Mouse (Mus musculus): ENCODE results near the gene Eefsec. TPM values are rescaled to one million over a fixed set of nuclear protein-coding genes. Genes with fewer than 3 reads are reported as not detected.

The Eefsec gene
- polyA plus RNA-seq, 1 experiment from 2014 or later: 48.2 TPM

DNA sequence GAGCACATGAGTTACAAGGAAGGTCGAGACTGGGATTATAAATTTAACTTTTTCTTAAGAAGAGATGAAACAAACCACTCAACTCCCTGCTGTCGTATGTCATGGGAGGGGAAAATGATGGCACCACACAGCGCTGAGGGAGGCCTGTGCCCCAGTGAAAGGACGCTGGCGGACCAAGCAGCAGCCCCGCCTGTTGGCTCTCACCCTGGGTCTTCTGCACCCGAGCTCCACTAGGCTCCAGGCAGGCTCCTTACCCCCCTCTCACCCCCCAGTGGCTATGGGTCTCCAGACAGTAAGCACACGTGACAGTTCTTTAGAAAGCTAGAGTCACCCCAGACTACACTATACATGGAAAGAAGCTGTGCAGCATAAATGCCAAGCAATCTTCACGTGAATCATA lies 132.4 kb downstream of the Eefsec start:
- Histone ChIP-seq H3K36me3 (ENCODE audit: insufficient read depth) (no peaks in the 10 kb centered on the region), H3K9me3 (ENCODE audit: low read depth, low read length) (no peaks in the 10 kb centered on the region), H3K4me1 (ENCODE audit: insufficient read depth) (no peaks in the 10 kb centered on the region), H3K4me2 (no peak overlapping the region), H3K9ac (no peak overlapping the region), H3K27ac (ENCODE audit: low read depth) (no peak overlapping the region), H3K4me3 (ENCODE audit: low read depth, low read length) (no peak overlapping the region), H3K27me3 (ENCODE audit: insufficient read depth, low read length) (no peaks in the 10 kb centered on the region)
- 67% methylated on average over 9 of the region's 9 CpGs for WGBS
- ATAC-seq (ENCODE audit: insufficient read depth) (no peak), DNase-seq (no peak)
- no peak for TF ChIP-seq CTCF (IDR thresholded peaks at IDR 0.05; ENCODE audit: low read depth)

GRCm38 (mm10) chr6:88311593-88311992 lies 134.7 kb downstream of the Eefsec start:
- Histone ChIP-seq H3K4me3 (ENCODE audit: low read depth, low read length) (no peak overlapping the region), H3K4me2 (no peak overlapping the region), H3K4me1 (ENCODE audit: insufficient read depth) (no peaks in the 10 kb centered on the region), H3K9ac (no peak overlapping the region), H3K36me3 (ENCODE audit: insufficient read depth) (0 out of 2 replicates have a peak, but pooled peaks cover 3% of the 10 kb centered on the region), H3K9me3 (ENCODE audit: low read depth, low read length) (no peaks in the 10 kb centered on the region), H3K27ac (ENCODE audit: low read depth) (no peak overlapping the region), H3K27me3 (ENCODE audit: insufficient read depth, low read length) (no peaks in the 10 kb centered on the region)
- no peak for TF ChIP-seq CTCF (IDR thresholded peaks at IDR 0.05; ENCODE audit: low read depth)
- ATAC-seq (ENCODE audit: insufficient read depth) (no peak), DNase-seq (no peak)
- WGBS: 81% methylated on average over 10 of the region's 10 CpGs

- Histone ChIP-seq H3K4me1 (ENCODE audit: insufficient read depth) (no peaks in the 10 kb centered on the region), H3K27me3 (ENCODE audit: insufficient read depth, low read length) (no peaks in the 10 kb centered on the region), H3K9me3 (ENCODE audit: low read depth, low read length) (no peaks in the 10 kb centered on the region), H3K9ac (no peak overlapping the region), H3K4me2 (no peak overlapping the region), H3K4me3 (ENCODE audit: low read depth, low read length) (no peak overlapping the region), H3K36me3 (ENCODE audit: insufficient read depth) (0 out of 2 replicates have a peak, but pooled peaks cover 3% of the 10 kb centered on the region), H3K27ac (ENCODE audit: low read depth) (no peak overlapping the region)
- no peak for TF ChIP-seq CTCF (IDR thresholded peaks at IDR 0.05; ENCODE audit: low read depth)
- no peak for ATAC-seq (ENCODE audit: insufficient read depth)
- WGBS: 72% methylated on average over 4 of the region's 4 CpGs
- DNase-seq: no peak
These were observed 140.1 kb downstream of the Eefsec start for GRCm38 (mm10) chr6:88306100-88306746.

GRCm38 (mm10) chr6:88301234-88301633 lies 145.1 kb downstream of the Eefsec start:
- Histone ChIP-seq H3K9ac (no peak overlapping the region), H3K4me3 (ENCODE audit: low read depth, low read length) (no peak overlapping the region), H3K27ac (ENCODE audit: low read depth) (no peak overlapping the region), H3K27me3 (ENCODE audit: insufficient read depth, low read length) (no peaks in the 10 kb centered on the region), H3K36me3 (ENCODE audit: insufficient read depth) (peaks cover 15% of the 10 kb centered on the region; the same call in 1 of the 2 replicates), H3K9me3 (ENCODE audit: low read depth, low read length) (no peaks in the 10 kb centered on the region), H3K4me1 (ENCODE audit: insufficient read depth) (peaks cover 7% of the 10 kb centered on the region), H3K4me2 (no peak overlapping the region)
- DNase-seq (peak; percentile 7), ATAC-seq (ENCODE audit: insufficient read depth) (no peak)
- WGBS: 34% methylated on average over 7 of the region's 7 CpGs
- TF ChIP-seq CTCF (IDR thresholded peaks at IDR 0.05; ENCODE audit: low read depth): no peak

- no peak overlapping the region for H3K27ac ChIP-seq (ENCODE audit: low read depth)
- DNase-seq (no peak), ATAC-seq (ENCODE audit: insufficient read depth) (no peak)
- no peak overlapping the region for H3K4me3 ChIP-seq (ENCODE audit: low read depth, low read length)
- no peak overlapping the region for H3K4me2 ChIP-seq
- TF ChIP-seq CTCF (IDR thresholded peaks at IDR 0.05; ENCODE audit: low read depth): no peak
- no peaks in the 10 kb centered on the region for H3K27me3 ChIP-seq (ENCODE audit: insufficient read depth, low read length)
- H3K9ac ChIP-seq: no peak overlapping the region
- H3K4me1 ChIP-seq (ENCODE audit: insufficient read depth): peaks cover 7% of the 10 kb centered on the region
- H3K36me3 ChIP-seq (ENCODE audit: insufficient read depth): peaks cover 15% of the 10 kb centered on the region; the same call in 1 of the 2 replicates
- 23% methylated on average over 2 of the region's 2 CpGs for WGBS
- no peaks in the 10 kb centered on the region for H3K9me3 ChIP-seq (ENCODE audit: low read depth, low read length)
These were observed 146.8 kb downstream of the Eefsec start for GRCm38 (mm10) chr6:88299491-88299890.

DNA sequence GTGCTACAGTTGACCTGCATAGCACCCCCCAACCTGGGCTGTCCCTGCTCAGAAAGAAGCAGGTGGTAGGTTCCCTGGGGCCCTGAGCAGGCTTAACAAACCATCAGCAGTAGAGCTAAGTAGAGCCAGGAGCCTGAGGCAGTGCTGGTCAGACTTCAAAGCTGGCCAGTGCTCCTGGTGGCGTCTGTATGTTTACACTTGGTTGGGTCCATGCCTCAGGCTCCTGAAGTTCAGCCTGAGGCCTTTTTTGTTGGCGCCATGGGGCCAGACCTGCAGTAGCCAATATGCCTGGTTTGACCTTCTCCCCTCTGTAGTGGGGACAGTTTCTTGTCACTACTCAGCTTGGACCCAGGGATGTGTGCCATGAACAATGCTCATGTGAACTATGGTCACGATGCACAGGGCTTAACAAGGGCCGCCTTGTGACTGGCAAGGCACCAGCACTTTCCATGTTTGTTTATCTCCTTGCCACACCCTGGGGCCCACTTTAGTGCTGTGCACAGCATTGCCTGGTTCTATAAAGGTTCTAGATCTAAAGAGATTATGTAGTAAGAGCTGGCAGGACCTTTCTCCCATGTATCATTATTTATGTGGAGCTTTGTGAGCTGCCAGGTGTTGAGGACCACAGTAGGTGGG lies 153.9 kb downstream of the Eefsec start:
- H3K4me2 ChIP-seq: no peak overlapping the region
- TF ChIP-seq CTCF (IDR thresholded peaks at IDR 0.05; ENCODE audit: low read depth): no peak
- no peaks in the 10 kb centered on the region for H3K4me1 ChIP-seq (ENCODE audit: insufficient read depth)
- peaks cover 7% of the 10 kb centered on the region; the same call in 1 of the 2 replicates for H3K36me3 ChIP-seq (ENCODE audit: insufficient read depth)
- no peak overlapping the region for H3K27ac ChIP-seq (ENCODE audit: low read depth)
- no peak for ATAC-seq (ENCODE audit: insufficient read depth)
- H3K27me3 ChIP-seq (ENCODE audit: insufficient read depth, low read length): no peaks in the 10 kb centered on the region
- H3K4me3 ChIP-seq (ENCODE audit: low read depth, low read length): no peak overlapping the region
- no peaks in the 10 kb centered on the region for H3K9me3 ChIP-seq (ENCODE audit: low read depth, low read length)
- no peak overlapping the region for H3K9ac ChIP-seq
- WGBS: 55% methylated on average over 4 of the region's 4 CpGs
- no peak for DNase-seq

- no peak for TF ChIP-seq CTCF (IDR thresholded peaks at IDR 0.05; ENCODE audit: low read depth)
- Histone ChIP-seq H3K27me3 (ENCODE audit: insufficient read depth, low read length) (no peaks in the 10 kb centered on the region), H3K9me3 (ENCODE audit: low read depth, low read length) (no peaks in the 10 kb centered on the region), H3K9ac (no peak overlapping the region), H3K27ac (ENCODE audit: low read depth) (no peak overlapping the region), H3K36me3 (ENCODE audit: insufficient read depth) (no peaks in the 10 kb centered on the region), H3K4me2 (no peak overlapping the region), H3K4me3 (ENCODE audit: low read depth, low read length) (no peak overlapping the region), H3K4me1 (ENCODE audit: insufficient read depth) (no peaks in the 10 kb centered on the region)
- no peak for ATAC-seq (ENCODE audit: insufficient read depth)
- 83% methylated on average over 6 of the region's 6 CpGs for WGBS
- no peak for DNase-seq
These were observed 156.1 kb downstream of the Eefsec start for GRCm38 (mm10) chr6:88290129-88290766.
